Mouse (Mus musculus) ZHBTc4 (cell line): ENCODE results near the gene Slc31a2.
"Not testable (repeated sequence)": the region's sequence is repeated elsewhere in the genome, so short reads cannot be mapped to it uniquely, and the experiment has no call there.

Source experiments
- DNase-seq: peaks from one replicate; pipeline ENCODE4 v3.0.0-alpha.2; 2011; ENCODE audit warnings: low read depth, low spot score

Slc31a2 gene

GRCm38 (mm10) chr4:62262276-62262675 lies at the start of gene Slc31a2:
TSS of gene Slc31a2 (plus strand) at chr4:62262562.
- peak; percentile 47 for DNase-seq

- DNase-seq: no peak
Measured at GRCm38 (mm10) chr4:62213490-62213889, 48.9 kb upstream of the Slc31a2 start.

GRCm38 (mm10) chr4:62228391-62228790 lies 34.0 kb upstream of the Slc31a2 start:
- DNase-seq: peak; percentile 59

GRCm38 (mm10) chr4:62229448-62229847 lies 32.9 kb upstream of the Slc31a2 start:
- DNase-seq: peak; percentile 78

GRCm38 (mm10) chr4:62230153-62230552 lies 32.2 kb upstream of the Slc31a2 start:
- DNase-seq: no peak

GRCm38 (mm10) chr4:62230769-62231168 lies 31.6 kb upstream of the Slc31a2 start, which contains the start of gene Zfp37:
TSS of gene Zfp37 (minus strand) at chr4:62231047.
- peak; percentile 76 for DNase-seq

GRCm38 (mm10) chr4:62240586-62240985 lies 21.8 kb upstream of the Slc31a2 start:
- DNase-seq: peak; percentile 86

- peak; percentile 70 for DNase-seq
Measured at GRCm38 (mm10) chr4:62248328-62248727, 14.0 kb upstream of the Slc31a2 start.

GRCm38 (mm10) chr4:62250896-62251544 lies 11.3 kb upstream of the Slc31a2 start:
- peak; percentile 97 for DNase-seq

- no peak for DNase-seq
Measured at GRCm38 (mm10) chr4:62251776-62252175, 10.6 kb upstream of the Slc31a2 start.

- DNase-seq: peak; percentile 83
Measured at GRCm38 (mm10) chr4:62254551-62254950, 7.8 kb upstream of the Slc31a2 start.

- DNase-seq: peak; percentile 69
Measured at GRCm38 (mm10) chr4:62256931-62257330, 5.4 kb upstream of the Slc31a2 start.

- peak; percentile 53 for DNase-seq
Measured at GRCm38 (mm10) chr4:62263133-62263844, 927 bp downstream of the Slc31a2 start.

GRCm38 (mm10) chr4:62265154-62265836 lies 2.9 kb downstream of the Slc31a2 start:
- DNase-seq: no peak

GRCm38 (mm10) chr4:62266016-62266415 lies 3.7 kb downstream of the Slc31a2 start:
- DNase-seq: not testable (repeated sequence)

- no peak for DNase-seq
Measured at GRCm38 (mm10) chr4:62267101-62267500, 4.7 kb downstream of the Slc31a2 start.

- DNase-seq: no peak
Measured at GRCm38 (mm10) chr4:62272696-62273095, 10.3 kb downstream of the Slc31a2 start.

- DNase-seq: no peak
Measured at GRCm38 (mm10) chr4:62273916-62274315, 11.6 kb downstream of the Slc31a2 start.

- no peak for DNase-seq
Measured at GRCm38 (mm10) chr4:62274841-62275536, 12.6 kb downstream of the Slc31a2 start.

GRCm38 (mm10) chr4:62276642-62277041 lies 14.3 kb downstream of the Slc31a2 start:
- DNase-seq: no peak

- DNase-seq: no peak
Measured at GRCm38 (mm10) chr4:62277222-62277621, 14.9 kb downstream of the Slc31a2 start.

GRCm38 (mm10) chr4:62278081-62278480 lies 15.7 kb downstream of the Slc31a2 start:
- no peak for DNase-seq
